Mouse (Mus musculus) heart, embryonic 13.5 days (tissue): ENCODE data around the gene Snd1. TPM values are rescaled to one million over a fixed set of nuclear protein-coding genes. Genes with fewer than 3 reads are reported as not detected.

Experiments
- ATAC-seq: fragments of 200-750 bp; cut with Nextera tagmentation; 2 replicates; pipeline ENCODE4 v1.8.0; 2017; ENCODE audit warnings: moderate TSS enrichment; ENCODE audit not compliant: insufficient number of reproducible peaks, low FRiP score, low TSS enrichment; ENCODE audit errors: extremely low read depth
- H3K27ac ChIP-seq: fragments of 300-500 bp; sonication (generic); replicated peaks from 2 replicates; pipeline ENCODE4 v1.5.1; 2015; ENCODE audit warnings: moderate library complexity, mild to moderate bottlenecking, inconsistent platforms
- H3K27me3 ChIP-seq: fragments of 300-500 bp; sonication (generic); replicated peaks from 2 replicates; pipeline ENCODE4 v1.6.1; 2015; ENCODE audit warnings: mild to moderate bottlenecking, inconsistent platforms
- H3K36me3 ChIP-seq: fragments of 300-500 bp; sonication (generic); 2 replicates; pipeline ENCODE4 v1.6.1; 2015; ENCODE audit warnings: mild to moderate bottlenecking, inconsistent platforms
- H3K4me1 ChIP-seq: fragments of 300-500 bp; sonication (generic); 2 replicates; pipeline ENCODE4 v1.6.1; 2015; ENCODE audit warnings: inconsistent platforms
- H3K4me2 ChIP-seq: fragments of 300-500 bp; sonication (generic); 2 replicates; pipeline ENCODE4 v1.6.1; 2015; ENCODE audit warnings: inconsistent platforms, mild to moderate bottlenecking, moderate library complexity
- H3K4me3 ChIP-seq: fragments of 300-500 bp; sonication (generic); 2 replicates; pipeline ENCODE4 v1.5.1; 2015; ENCODE audit warnings: moderate library complexity, mild to moderate bottlenecking, inconsistent platforms
- H3K9ac ChIP-seq: fragments of 300-500 bp; sonication (generic); 2 replicates; pipeline ENCODE4 v1.6.1; 2015; ENCODE audit warnings: inconsistent platforms, mild to moderate bottlenecking, moderate library complexity
- H3K9me3 ChIP-seq: fragments of 300-500 bp; sonication (generic); 2 replicates; pipeline ENCODE4 v1.6.1; 2016; ENCODE audit warnings: inconsistent platforms
- WGBS: fragments of 180-500 bp; shearing (Covaris S2); methylation state at CpG from one replicate; pipeline ENCODE4 v1.1.7; 2015; ENCODE audit warnings: mixed read lengths; 5-methylcytosine and 5-hydroxymethylcytosine counted together
- polyA plus RNA-seq: library from polyadenylated mRNA; unstranded; fragments of >200 nt; fragmentation: Nextera tagmentation; extraction: Ambion mirVana; gene quantifications from 2 replicates; pipeline ENCODE4 v1.2.1, GENCODE M21; 2015

The Snd1 gene
- polyA plus RNA-seq, 1 experiment from 2014 or later, result 78.5 TPM

DNA sequence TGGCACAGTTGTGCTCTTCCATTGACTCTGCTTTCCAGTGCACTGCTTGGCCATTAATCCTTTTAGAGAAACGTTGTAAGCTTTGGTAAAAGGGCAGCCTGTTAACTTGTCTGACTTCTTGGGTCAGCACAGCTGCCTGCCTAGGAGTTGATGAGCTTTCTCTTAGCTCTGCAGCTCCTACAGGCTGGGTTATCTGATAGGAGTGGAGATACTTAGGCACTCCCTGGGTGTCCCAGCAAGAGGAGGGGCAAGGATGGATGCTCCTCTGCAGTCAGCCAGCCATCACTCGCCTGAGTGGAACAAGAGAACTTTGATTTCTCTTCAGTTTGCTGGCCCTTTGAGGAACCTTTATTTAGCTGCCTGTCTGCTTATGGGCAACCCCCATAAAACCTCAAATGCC is 235.1 kb downstream of the Snd1 start:
- ATAC-seq, result no peak
- 19% methylated on average over 2 of the region's 2 CpGs for WGBS
- Histone ChIP-seq H3K4me2 (no peak overlapping the region), H3K9me3 (no peaks in the 10 kb centered on the region), H3K9ac (no peak overlapping the region), H3K4me3 (no peak overlapping the region), H3K27me3 (no peaks in the 10 kb centered on the region), H3K36me3 (peaks cover 19% of the 10 kb centered on the region), H3K27ac (no peak overlapping the region), H3K4me1 (peaks cover 45% of the 10 kb centered on the region)

DNA sequence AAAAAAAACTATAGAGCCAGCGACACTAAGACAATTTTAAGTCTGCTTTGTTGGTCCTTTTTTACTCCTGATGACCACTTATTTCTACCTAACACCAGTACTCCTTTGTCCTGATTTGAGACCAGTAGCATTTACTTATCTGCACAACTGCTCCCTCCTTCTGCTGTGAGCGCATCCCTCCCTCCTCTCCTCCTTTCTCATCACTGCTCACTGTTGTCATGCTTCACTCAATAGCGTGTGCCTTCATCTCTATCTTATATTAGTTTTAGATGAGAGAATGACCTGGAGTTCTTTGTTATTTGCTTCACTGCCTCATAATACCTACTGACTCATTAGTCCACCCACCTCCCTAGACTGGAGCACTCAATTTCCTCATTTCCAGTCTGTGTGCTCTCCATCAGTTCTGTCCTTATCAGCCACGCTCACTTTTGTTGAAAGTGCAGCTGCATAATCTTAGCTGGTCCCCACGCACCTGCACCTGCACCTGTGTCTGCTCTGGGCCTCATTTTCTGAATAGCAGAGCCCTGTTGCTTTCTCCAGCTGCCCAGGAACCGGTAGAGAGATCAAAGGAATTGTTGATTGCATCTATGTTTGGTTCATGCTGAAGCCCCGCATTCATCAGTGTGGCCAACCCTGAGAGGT is 242.4 kb downstream of the Snd1 start:
- Histone ChIP-seq H3K4me1 (peaks cover 22% of the 10 kb centered on the region), H3K4me2 (no peak overlapping the region), H3K27ac (no peak overlapping the region), H3K36me3 (0 out of 2 replicates have a peak, but pooled peaks cover 3% of the 10 kb centered on the region), H3K9me3 (no peaks in the 10 kb centered on the region), H3K4me3 (no peak overlapping the region), H3K9ac (no peak overlapping the region), H3K27me3 (no peaks in the 10 kb centered on the region)
- no peak for ATAC-seq
- 49% methylated on average over 7 of the region's 7 CpGs for WGBS

DNA sequence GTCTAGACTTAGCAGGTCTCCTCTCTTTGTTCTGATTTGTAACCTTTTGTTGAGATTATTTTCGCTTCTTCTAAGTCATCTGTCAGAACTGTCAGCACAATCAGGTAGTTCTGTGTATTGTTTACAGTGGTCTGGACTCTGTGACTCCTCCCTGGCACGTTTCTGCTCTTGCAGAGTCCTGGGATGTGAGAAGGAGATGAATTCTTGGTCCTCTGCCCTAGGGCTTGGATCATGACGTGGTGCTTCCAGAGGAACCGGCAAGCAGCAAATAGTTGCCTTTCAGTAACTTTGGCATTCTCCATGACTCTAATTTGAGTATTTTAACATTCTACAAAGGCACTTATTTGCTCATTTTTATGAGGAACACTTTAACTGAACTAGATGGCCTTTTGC is 242.9 kb downstream of the Snd1 start:
- H3K36me3 ChIP-seq, result no peaks in the 10 kb centered on the region
- ATAC-seq, result no peak
- no peaks in the 10 kb centered on the region for H3K9me3 ChIP-seq
- 37% methylated on average over 4 of the region's 4 CpGs for WGBS
- H3K4me2 ChIP-seq, result no peak overlapping the region
- H3K27ac ChIP-seq, result no peak overlapping the region
- no peak overlapping the region for H3K9ac ChIP-seq
- H3K4me1 ChIP-seq, result peaks cover 25% of the 10 kb centered on the region
- H3K4me3 ChIP-seq, result no peak overlapping the region
- no peaks in the 10 kb centered on the region for H3K27me3 ChIP-seq

DNA sequence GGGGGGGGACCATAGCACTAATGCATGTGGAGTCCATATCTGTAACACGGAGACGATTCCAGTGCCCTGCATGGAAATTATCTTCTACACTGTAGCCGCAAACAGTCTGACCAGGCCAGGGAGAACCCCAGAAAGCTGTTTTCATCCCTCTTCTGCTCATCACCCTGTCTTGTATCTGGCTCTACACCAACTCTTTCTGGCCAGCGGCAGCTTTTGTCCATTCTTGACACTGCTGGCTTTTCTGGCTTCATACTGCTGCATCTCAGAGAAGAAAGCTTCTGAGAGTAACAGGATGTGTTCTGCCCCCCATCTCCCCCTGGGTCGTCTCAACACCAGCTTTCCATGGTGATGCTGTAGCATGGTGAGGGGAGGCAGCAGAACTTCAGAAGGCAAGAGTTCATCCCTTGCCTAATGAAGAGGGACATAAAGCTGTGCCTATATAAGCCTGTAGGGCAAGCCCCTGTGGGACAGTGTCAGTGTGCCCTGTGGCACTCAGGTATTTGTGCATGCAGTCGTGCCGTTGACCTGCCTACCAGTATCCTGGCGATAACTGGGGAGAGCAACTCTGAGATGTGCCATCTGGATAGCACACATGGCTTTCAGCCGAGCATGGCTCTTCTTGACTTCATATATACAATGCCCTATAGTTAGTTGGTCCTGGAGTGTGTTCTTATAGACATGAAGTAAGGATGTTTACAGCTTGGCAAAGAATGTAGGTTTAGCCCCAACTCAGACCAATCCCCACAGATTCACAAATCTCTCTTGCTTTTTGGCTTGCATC is 245.6 kb downstream of the Snd1 start:
- Histone ChIP-seq H3K4me3 (no peak overlapping the region), H3K36me3 (peaks cover 7% of the 10 kb centered on the region), H3K4me1 (peaks cover 20% of the 10 kb centered on the region), H3K9me3 (no peaks in the 10 kb centered on the region), H3K27me3 (no peaks in the 10 kb centered on the region), H3K9ac (no peak overlapping the region), H3K27ac (no peak overlapping the region), H3K4me2 (no peak overlapping the region)
- ATAC-seq, result no peak
- WGBS, result 82% methylated on average over 9 of the region's 9 CpGs

DNA sequence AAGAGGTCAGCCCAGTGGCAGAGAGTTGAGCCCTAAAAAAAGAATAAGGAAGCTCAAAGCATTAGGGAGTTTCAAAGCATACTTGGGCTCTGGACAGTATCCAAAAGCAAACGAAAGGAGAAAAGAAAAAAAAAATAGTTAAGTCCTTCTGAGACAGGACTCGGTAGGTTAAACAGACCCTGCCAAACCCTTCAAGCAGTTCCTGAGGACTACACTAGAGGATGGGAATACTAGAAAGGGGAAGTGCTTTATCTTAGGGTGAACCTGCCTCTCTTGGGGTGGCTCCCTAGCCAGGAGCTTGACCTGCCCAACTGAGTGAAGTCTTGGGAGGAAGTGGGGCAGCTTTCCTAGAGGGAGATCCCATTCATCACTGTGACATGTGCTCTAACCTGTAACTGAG is 248.1 kb downstream of the Snd1 start:
- H3K27ac ChIP-seq, result no peak overlapping the region
- peaks cover 14% of the 10 kb centered on the region for H3K36me3 ChIP-seq
- WGBS, result 33% methylated on average over 2 of the region's 2 CpGs
- ATAC-seq, result no peak
- no peak overlapping the region for H3K4me2 ChIP-seq
- peaks cover 10% of the 10 kb centered on the region for H3K4me1 ChIP-seq
- no peaks in the 10 kb centered on the region for H3K9me3 ChIP-seq
- H3K27me3 ChIP-seq, result no peaks in the 10 kb centered on the region
- H3K9ac ChIP-seq, result no peak overlapping the region
- H3K4me3 ChIP-seq, result no peak overlapping the region

DNA sequence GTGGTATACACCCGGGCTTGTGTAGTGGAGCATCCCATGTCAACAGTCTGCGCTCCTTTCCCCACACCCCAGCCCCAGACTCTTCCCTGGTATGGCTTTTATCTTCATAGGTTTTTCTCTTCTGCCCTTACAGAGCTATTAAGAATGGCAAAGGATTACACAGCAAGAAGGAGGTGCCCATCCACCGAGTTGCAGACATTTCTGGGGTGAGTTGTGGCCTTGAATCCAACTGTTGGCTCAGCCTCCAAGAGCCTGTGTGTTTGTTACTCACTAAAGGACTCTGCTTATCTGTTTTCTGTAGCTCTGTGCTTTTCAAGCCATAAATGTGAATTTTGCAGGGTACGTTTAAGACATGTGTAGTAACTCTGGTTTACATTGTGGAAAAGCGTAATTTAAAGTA is 249.8 kb downstream of the Snd1 start:
- ATAC-seq, result no peak
- WGBS, result 83% methylated on average over 5 of the region's 5 CpGs
- Histone ChIP-seq H3K4me3 (no peak overlapping the region), H3K4me1 (peaks cover 22% of the 10 kb centered on the region), H3K4me2 (no peak overlapping the region), H3K36me3 (peaks cover 14% of the 10 kb centered on the region), H3K9me3 (no peaks in the 10 kb centered on the region), H3K9ac (no peak overlapping the region), H3K27ac (no peak overlapping the region), H3K27me3 (no peaks in the 10 kb centered on the region)

DNA sequence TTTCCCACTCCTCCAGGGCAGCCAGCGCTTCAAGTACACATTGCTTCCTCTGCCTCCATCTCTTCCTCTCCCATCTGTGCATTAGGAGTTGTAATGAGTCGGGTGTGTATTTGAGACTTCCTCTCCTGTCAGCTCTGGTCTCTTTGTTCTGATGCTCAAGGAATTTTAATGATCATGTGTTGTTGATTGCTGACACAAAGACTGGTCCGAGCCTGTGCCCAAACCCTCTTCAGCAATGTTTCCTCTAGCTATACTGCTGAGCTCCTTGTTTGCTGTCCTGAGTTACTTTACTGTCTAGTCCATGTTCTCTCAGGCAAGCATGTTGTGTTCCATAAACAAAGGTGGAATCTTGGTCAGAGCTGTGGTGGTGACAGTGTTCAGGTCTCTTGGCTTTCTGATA is 254.3 kb downstream of the Snd1 start:
- WGBS, result 28% methylated on average over 3 of the region's 3 CpGs
- Histone ChIP-seq H3K4me2 (no peak overlapping the region), H3K27me3 (no peaks in the 10 kb centered on the region), H3K4me3 (no peak overlapping the region), H3K9me3 (no peaks in the 10 kb centered on the region), H3K4me1 (peaks cover 33% of the 10 kb centered on the region), H3K9ac (no peak overlapping the region), H3K36me3 (peaks cover 14% of the 10 kb centered on the region), H3K27ac (0 out of 2 replicates have a peak overlapping the region, but pooled peaks have one; percentile 15)
- ATAC-seq, result no peak

DNA sequence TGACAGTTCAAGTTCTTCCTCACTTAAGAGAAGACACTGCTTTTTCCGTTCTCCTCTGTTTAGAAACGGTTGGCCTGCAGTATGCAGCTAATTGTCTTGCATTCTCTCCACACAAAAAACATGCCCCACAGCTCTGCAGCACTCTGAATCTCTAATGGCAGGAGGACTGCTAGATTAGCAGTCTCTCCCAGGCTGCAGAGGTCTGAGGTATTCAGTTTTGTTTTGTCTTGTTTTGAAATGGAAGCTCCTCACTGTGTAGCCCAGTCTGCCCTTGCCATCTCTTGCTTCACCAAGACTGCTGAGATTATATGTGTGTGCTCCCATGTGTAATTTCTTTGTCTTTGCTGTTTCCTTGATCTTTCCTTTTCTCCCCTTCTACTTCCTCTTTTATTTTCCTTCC is 254.7 kb downstream of the Snd1 start:
- Histone ChIP-seq H3K4me1 (peaks cover 38% of the 10 kb centered on the region), H3K4me2 (no peak overlapping the region), H3K27ac (0 out of 2 replicates have a peak overlapping the region, but pooled peaks have one; percentile 15), H3K9ac (no peak overlapping the region), H3K36me3 (peaks cover 13% of the 10 kb centered on the region), H3K9me3 (no peaks in the 10 kb centered on the region), H3K4me3 (no peak overlapping the region), H3K27me3 (no peaks in the 10 kb centered on the region)
- ATAC-seq, result no peak
- WGBS, result 17% methylated on average over 2 of the region's 2 CpGs

DNA sequence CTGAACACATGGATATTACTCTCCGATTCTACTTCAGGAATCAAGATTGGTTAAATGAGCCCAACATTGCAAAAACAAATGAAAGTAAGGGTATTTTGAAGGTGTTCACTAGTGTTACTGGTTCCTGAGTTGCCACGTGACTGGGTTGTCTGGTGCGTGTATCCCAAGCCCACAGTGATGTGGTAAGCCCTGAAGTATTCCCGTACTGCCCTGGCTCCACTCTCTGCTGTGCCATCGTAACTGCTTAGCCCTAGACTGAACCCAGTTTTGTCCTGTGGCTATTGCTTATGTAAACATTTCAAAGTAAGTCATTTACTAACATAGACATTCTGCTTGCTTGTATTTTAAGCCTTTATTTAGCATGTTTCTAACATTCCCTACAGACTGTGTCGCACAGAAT is 256.3 kb downstream of the Snd1 start:
- H3K4me2 ChIP-seq, result no peak overlapping the region
- no peak for ATAC-seq
- peaks cover 43% of the 10 kb centered on the region for H3K4me1 ChIP-seq
- H3K36me3 ChIP-seq, result no peaks in the 10 kb centered on the region
- H3K27me3 ChIP-seq, result no peaks in the 10 kb centered on the region
- H3K9ac ChIP-seq, result no peak overlapping the region
- H3K4me3 ChIP-seq, result no peak overlapping the region
- 88% methylated on average over 6 of the region's 6 CpGs for WGBS
- no peak overlapping the region for H3K27ac ChIP-seq
- H3K9me3 ChIP-seq, result no peaks in the 10 kb centered on the region

DNA sequence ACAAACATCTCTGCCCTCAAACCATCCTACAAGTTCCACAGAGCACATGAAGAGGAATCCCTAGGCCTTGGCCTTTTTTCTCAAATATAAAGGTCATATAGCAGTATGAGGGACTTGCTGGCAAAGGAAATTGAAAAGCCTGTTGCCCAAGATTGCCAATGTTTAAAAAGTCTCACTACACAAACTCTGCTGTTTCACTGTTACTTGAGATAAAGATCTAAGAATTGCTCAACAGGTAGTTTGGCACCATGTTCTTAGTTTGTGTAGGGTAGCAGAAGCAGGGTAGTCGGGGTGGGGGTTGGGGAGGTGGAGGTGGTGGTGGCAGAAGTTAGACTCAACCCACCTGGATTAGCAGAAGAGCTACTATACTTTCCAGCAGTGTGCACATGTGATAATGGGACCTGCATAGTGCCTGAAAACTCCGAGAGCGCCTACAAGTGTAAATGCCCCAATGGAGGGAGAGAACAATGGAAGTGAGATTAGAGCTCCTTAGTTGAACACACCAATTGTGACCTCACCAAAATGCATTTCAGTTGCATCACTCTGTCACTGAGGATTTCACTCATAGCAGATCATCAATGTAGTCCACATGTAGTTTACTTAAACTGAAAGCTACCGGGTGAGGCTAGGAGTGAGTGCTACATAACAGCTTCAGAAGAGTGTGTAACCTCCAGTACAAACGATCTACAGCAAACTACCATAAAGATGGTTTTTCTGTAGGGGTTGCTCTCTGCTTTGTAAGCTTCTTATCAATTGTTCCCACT is 259.1 kb downstream of the Snd1 start:
- H3K4me2 ChIP-seq, result no peak overlapping the region
- no peak for ATAC-seq
- H3K36me3 ChIP-seq, result no peaks in the 10 kb centered on the region
- no peak overlapping the region for H3K27ac ChIP-seq
- no peak overlapping the region for H3K9ac ChIP-seq
- H3K27me3 ChIP-seq, result no peaks in the 10 kb centered on the region
- 71% methylated on average over 5 of the region's 5 CpGs for WGBS
- no peaks in the 10 kb centered on the region for H3K9me3 ChIP-seq
- no peak overlapping the region for H3K4me3 ChIP-seq
- peaks cover 38% of the 10 kb centered on the region for H3K4me1 ChIP-seq

DNA sequence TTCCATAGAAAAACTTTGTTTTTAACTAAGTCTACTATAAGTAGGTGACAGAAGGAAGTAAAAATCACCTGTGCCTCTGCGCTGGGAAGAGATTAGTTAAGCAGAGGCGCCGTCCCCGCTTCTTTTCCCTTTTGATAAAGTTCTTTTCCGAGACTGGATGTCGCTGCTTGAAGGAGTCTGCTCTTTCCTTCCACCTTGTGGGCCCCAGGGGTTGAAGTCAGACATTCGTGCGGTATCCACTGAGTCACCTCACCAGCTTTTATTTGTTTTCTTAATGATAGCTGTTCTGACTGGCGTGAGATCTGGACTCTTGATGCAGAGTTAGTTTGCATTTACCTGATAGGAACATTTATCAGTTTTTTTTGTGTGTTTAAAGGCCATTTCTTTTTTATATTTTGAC is 260.2 kb downstream of the Snd1 start:
- Histone ChIP-seq H3K36me3 (no peaks in the 10 kb centered on the region), H3K4me1 (peaks cover 28% of the 10 kb centered on the region), H3K4me3 (no peak overlapping the region), H3K9ac (no peak overlapping the region), H3K4me2 (no peak overlapping the region), H3K27ac (no peak overlapping the region), H3K9me3 (no peaks in the 10 kb centered on the region), H3K27me3 (no peaks in the 10 kb centered on the region)
- no peak for ATAC-seq
- 39% methylated on average over 9 of the region's 9 CpGs for WGBS
